Mouse (Mus musculus) forebrain, embryonic 13.5 days (tissue): ENCODE measurements around the gene Fanca. TPM values are rescaled to one million over a fixed set of nuclear protein-coding genes. Genes with fewer than 3 reads are reported as not detected.

Experiments
- ATAC-seq: fragments of 200-750 bp; cut with Nextera tagmentation; 2 replicates; pipeline ENCODE4 v1.8.0; 2017
- H3K27ac ChIP-seq: fragments of 300-500 bp; sonication (generic); 2 replicates; pipeline ENCODE4 v1.5.1; 2015; ENCODE audit warnings: inconsistent platforms, mild to moderate bottlenecking, moderate library complexity
- H3K27me3 ChIP-seq: fragments of 300-500 bp; sonication (generic); 2 replicates; pipeline ENCODE4 v1.6.1; 2015; ENCODE audit warnings: mild to moderate bottlenecking, inconsistent platforms
- H3K36me3 ChIP-seq: fragments of 300-500 bp; sonication (generic); 2 replicates; pipeline ENCODE4 v1.6.1; 2015; ENCODE audit warnings: mild to moderate bottlenecking, inconsistent platforms; ENCODE audit not compliant: poor library complexity, severe bottlenecking
- H3K4me1 ChIP-seq: fragments of 300-500 bp; sonication (generic); 2 replicates; pipeline ENCODE4 v1.6.1; 2015; ENCODE audit warnings: inconsistent platforms
- H3K4me2 ChIP-seq: fragments of 300-500 bp; sonication (generic); 2 replicates; pipeline ENCODE4 v1.6.1; 2015; ENCODE audit warnings: inconsistent platforms, mild to moderate bottlenecking, moderate library complexity
- H3K4me3 ChIP-seq: fragments of 300-500 bp; sonication (generic); 2 replicates; pipeline ENCODE4 v1.5.1; 2015; ENCODE audit warnings: mild to moderate bottlenecking, inconsistent platforms
- H3K9ac ChIP-seq: fragments of 300-500 bp; sonication (generic); 2 replicates; pipeline ENCODE4 v1.6.1; 2015; ENCODE audit warnings: mild to moderate bottlenecking, inconsistent platforms
- H3K9me3 ChIP-seq: fragments of 300-500 bp; sonication (generic); replicated peaks from 2 replicates; pipeline ENCODE4 v1.6.1; 2016; ENCODE audit warnings: inconsistent platforms
- WGBS: fragments of 180-500 bp; shearing (Covaris S2); methylation state at CpG from one replicate; pipeline ENCODE4 v1.1.7; 2015; 5-methylcytosine and 5-hydroxymethylcytosine counted together
- polyA plus RNA-seq: library from polyadenylated mRNA; unstranded; fragments of >200 nt; fragmentation: Nextera tagmentation; extraction: Ambion mirVana; gene quantifications from 2 replicates; pipeline ENCODE4 v1.2.1, GENCODE M21; 2015

Fanca gene
- polyA plus RNA-seq, 1 experiment from 2014 or later: 23.0 TPM

- Histone ChIP-seq H3K27me3 (no peaks in the 10 kb centered on the region), H3K9ac (no peak overlapping the region), H3K4me3 (no peak overlapping the region), H3K4me1 (no peaks in the 10 kb centered on the region), H3K27ac (no peak overlapping the region), H3K4me2 (no peak overlapping the region), H3K9me3 (0 out of 2 replicates have a peak, but pooled peaks cover 5% of the 10 kb centered on the region), H3K36me3 (peaks cover 11% of the 10 kb centered on the region; the same call in 1 of the 2 replicates)
- WGBS: 87% methylated on average over 8 of the region's 8 CpGs
- no peak for ATAC-seq
Measured at GRCm38 (mm10) chr8:123342253-123342652, 23.9 kb upstream of the Fanca start.

- Histone ChIP-seq H3K27ac (no peak overlapping the region), H3K4me2 (no peak overlapping the region), H3K4me1 (no peaks in the 10 kb centered on the region), H3K4me3 (no peak overlapping the region), H3K9me3 (0 out of 2 replicates have a peak, but pooled peaks cover 5% of the 10 kb centered on the region), H3K36me3 (peaks cover 11% of the 10 kb centered on the region; the same call in 1 of the 2 replicates), H3K9ac (no peak overlapping the region), H3K27me3 (no peaks in the 10 kb centered on the region)
- no peak for ATAC-seq
- WGBS: 91% methylated on average over 27 of the region's 27 CpGs
Measured at GRCm38 (mm10) chr8:123341040-123342015, 23.0 kb upstream of the Fanca start.

- Histone ChIP-seq H3K4me1 (no peaks in the 10 kb centered on the region), H3K36me3 (peaks cover 11% of the 10 kb centered on the region; the same call in 1 of the 2 replicates), H3K4me2 (no peak overlapping the region), H3K9me3 (0 out of 2 replicates have a peak, but pooled peaks cover 5% of the 10 kb centered on the region), H3K4me3 (no peak overlapping the region), H3K27me3 (no peaks in the 10 kb centered on the region), H3K27ac (no peak overlapping the region), H3K9ac (no peak overlapping the region)
- no peak for ATAC-seq
- WGBS: 95% methylated on average over 4 of the region's 4 CpGs
Measured at GRCm38 (mm10) chr8:123340071-123340470, 21.7 kb upstream of the Fanca start.

- no peaks in the 10 kb centered on the region for H3K27me3 ChIP-seq
- no peak overlapping the region for H3K4me2 ChIP-seq
- no peak overlapping the region for H3K27ac ChIP-seq
- no peak overlapping the region for H3K4me3 ChIP-seq
- WGBS: 89% methylated on average over 3 of the region's 3 CpGs
- H3K9ac ChIP-seq: no peak overlapping the region
- 0 out of 2 replicates have a peak, but pooled peaks cover 5% of the 10 kb centered on the region for H3K9me3 ChIP-seq
- ATAC-seq: no peak
- peaks cover 19% of the 10 kb centered on the region for H3K4me1 ChIP-seq
- peaks cover 11% of the 10 kb centered on the region; the same call in 1 of the 2 replicates for H3K36me3 ChIP-seq
Measured at GRCm38 (mm10) chr8:123337475-123337874, 19.1 kb upstream of the Fanca start.

- Histone ChIP-seq H3K9me3 (no peaks in the 10 kb centered on the region), H3K27me3 (no peaks in the 10 kb centered on the region), H3K27ac (peak overlapping the region; percentile 63), H3K4me3 (peak overlapping the region; percentile 84), H3K36me3 (no peaks in the 10 kb centered on the region), H3K4me1 (peaks cover 24% of the 10 kb centered on the region), H3K9ac (peak overlapping the region; percentile 93), H3K4me2 (peak overlapping the region; percentile 85)
- no peak for ATAC-seq
- WGBS: 0% methylated on average over 1 of the region's 1 CpGs
Measured at GRCm38 (mm10) chr8:123334467-123334866, 16.1 kb upstream of the Fanca start.

- H3K4me3 ChIP-seq: peak overlapping the region; percentile 84
- H3K9ac ChIP-seq: peak overlapping the region; percentile 93
- no peak for ATAC-seq
- H3K9me3 ChIP-seq: no peaks in the 10 kb centered on the region
- H3K4me1 ChIP-seq: peaks cover 24% of the 10 kb centered on the region
- peak overlapping the region; percentile 85 for H3K4me2 ChIP-seq
- H3K27ac ChIP-seq: peak overlapping the region; percentile 63
- WGBS: 1% methylated on average over 7 of the region's 7 CpGs
- no peaks in the 10 kb centered on the region for H3K36me3 ChIP-seq
- no peaks in the 10 kb centered on the region for H3K27me3 ChIP-seq
Measured at GRCm38 (mm10) chr8:123333864-123334263, 15.5 kb upstream of the Fanca start.

- Histone ChIP-seq H3K9me3 (no peaks in the 10 kb centered on the region), H3K4me2 (peak overlapping the region; percentile 85), H3K27ac (peak overlapping the region; percentile 89), H3K27me3 (no peaks in the 10 kb centered on the region), H3K4me1 (peaks cover 24% of the 10 kb centered on the region), H3K9ac (peak overlapping the region; percentile 93), H3K4me3 (peak overlapping the region; percentile 84), H3K36me3 (no peaks in the 10 kb centered on the region)
- WGBS: 1% methylated on average over 20 of the region's 21 CpGs
- peak; percentile 43 for ATAC-seq
Measured at GRCm38 (mm10) chr8:123333091-123333587, 14.8 kb upstream of the Fanca start.

- H3K36me3 ChIP-seq: no peaks in the 10 kb centered on the region
- peak within 1 kb of the TSS; percentile 89 for H3K27ac ChIP-seq
- H3K4me3 ChIP-seq: peak within 1 kb of the TSS; percentile 84
- WGBS: 1% methylated on average over 61 of the region's 85 CpGs
- peak within 1 kb of the TSS; percentile 93 for H3K9ac ChIP-seq
- peak within 1 kb of the TSS; percentile 85 for H3K4me2 ChIP-seq
- peak; percentile 86 for ATAC-seq
- peaks cover 24% of the 10 kb centered on the region for H3K4me1 ChIP-seq
- no peaks in the 10 kb centered on the region for H3K9me3 ChIP-seq
- no peaks in the 10 kb centered on the region for H3K27me3 ChIP-seq
Measured at GRCm38 (mm10) chr8:123332262-123333090, 14.1 kb upstream of the Fanca start, which contains the start of gene Spire2. Gene Spire2 (plus strand): TSS chr8:123332713.

GRCm38 (mm10) chr8:123331810-123332209 lies 13.4 kb upstream of the Fanca start:
- no peaks in the 10 kb centered on the region for H3K36me3 ChIP-seq
- H3K9me3 ChIP-seq: no peaks in the 10 kb centered on the region
- ATAC-seq: no peak; the same call in 1 of the 2 replicates
- H3K4me3 ChIP-seq: peak overlapping the region; percentile 84
- peak overlapping the region; percentile 93 for H3K9ac ChIP-seq
- H3K4me1 ChIP-seq: peaks cover 24% of the 10 kb centered on the region
- H3K27me3 ChIP-seq: no peaks in the 10 kb centered on the region
- peak overlapping the region; percentile 89 for H3K27ac ChIP-seq
- 38% methylated on average over 8 of the region's 8 CpGs for WGBS
- H3K4me2 ChIP-seq: peak overlapping the region; percentile 85

- peak overlapping the region; percentile 85 for H3K4me2 ChIP-seq
- H3K9ac ChIP-seq: no peak overlapping the region
- no peaks in the 10 kb centered on the region for H3K36me3 ChIP-seq
- H3K4me1 ChIP-seq: peaks cover 24% of the 10 kb centered on the region
- no peak overlapping the region for H3K4me3 ChIP-seq
- no peak for ATAC-seq
- no peaks in the 10 kb centered on the region for H3K27me3 ChIP-seq
- H3K27ac ChIP-seq: 0 out of 2 replicates have a peak overlapping the region, but pooled peaks have one; percentile 17
- WGBS: 85% methylated on average over 2 of the region's 2 CpGs
- no peaks in the 10 kb centered on the region for H3K9me3 ChIP-seq
Measured at GRCm38 (mm10) chr8:123331301-123331700, 12.9 kb upstream of the Fanca start.

GRCm38 (mm10) chr8:123330701-123331100 lies 12.3 kb upstream of the Fanca start:
- Histone ChIP-seq H3K4me3 (no peak overlapping the region), H3K36me3 (no peaks in the 10 kb centered on the region), H3K4me1 (peaks cover 24% of the 10 kb centered on the region), H3K27me3 (no peaks in the 10 kb centered on the region), H3K9ac (no peak overlapping the region), H3K27ac (no peak overlapping the region), H3K4me2 (no peak overlapping the region), H3K9me3 (no peaks in the 10 kb centered on the region)
- no peak for ATAC-seq
- WGBS: 85% methylated on average over 6 of the region's 6 CpGs
